Comparison of ENCODE assay signal across 8 mouse cellular contexts in the genomic region with DNA sequence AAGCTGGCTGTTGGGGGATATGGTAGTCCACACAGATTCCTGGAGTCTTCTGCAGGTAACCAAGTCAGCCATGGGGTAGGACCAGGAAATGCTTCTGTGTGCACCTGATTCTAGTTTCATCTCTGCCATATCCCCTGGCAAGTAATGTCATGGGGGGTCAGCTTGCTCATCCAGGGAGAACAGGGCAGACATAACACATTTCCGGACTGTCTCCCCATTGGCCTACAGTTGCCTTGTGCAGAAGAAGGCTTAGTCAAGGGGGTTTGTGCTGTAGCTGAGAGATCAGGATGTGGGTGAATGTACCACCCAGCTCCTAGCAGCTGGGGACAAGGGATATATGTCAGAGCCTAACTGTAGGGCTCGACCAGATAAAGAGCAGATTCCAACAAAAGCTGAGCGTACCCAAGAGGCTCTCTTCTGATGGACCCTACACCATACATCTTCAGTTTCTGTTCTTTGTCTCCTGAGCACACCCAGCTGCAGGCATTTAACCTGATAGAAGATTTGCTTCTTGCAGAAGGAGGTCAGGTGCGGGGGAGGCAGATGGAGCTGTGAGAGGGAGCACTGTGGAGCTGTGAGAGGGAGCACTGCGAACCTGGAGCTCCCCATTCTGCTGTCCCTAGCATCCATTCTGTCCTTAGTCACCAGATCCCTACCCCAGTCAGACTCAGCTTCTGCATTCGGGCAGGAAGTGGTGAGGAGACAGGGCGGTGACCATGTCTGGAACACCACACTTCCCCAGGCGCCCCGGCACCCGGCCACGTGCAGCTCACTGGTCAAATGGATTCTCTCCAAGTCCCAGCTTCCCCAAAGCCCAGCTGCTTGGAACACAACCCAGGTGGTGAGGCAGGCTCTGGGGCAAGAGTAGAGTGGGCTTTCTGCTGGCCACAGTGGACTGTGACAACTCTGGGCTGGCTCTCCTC.
DNase-seq lines count a peak whose midpoint lies in the region; ATAC-seq and TF ChIP-seq lines count a peak whose summit lies in the region.

No protein-coding gene starts in this region.

- no peak for TF ChIP-seq CTCF in thymus, adult 2 months (IDR thresholded peaks at IDR 0.05; ENCODE audit: borderline replicate concordance, control insufficient read depth, extremely low read depth, insufficient read depth, low read length, poor library complexity)

- no peak for DNase-seq in midbrain, embryonic 10.5 days (ENCODE audit: low spot score)
- DNase-seq in midbrain, embryonic 14.5 days = no peak
- DNase-seq in brain, adult 2 months (ENCODE audit: low read depth, low spot score) = peak; percentile 69
- peak; percentile 67 to 89 for DNase-seq in left cerebral cortex, postnatal 10 days (ENCODE audit: extremely low spot score in 1 of 2, low spot score in 2 of 2)
- DNase-seq in thymus, adult 2 months = peak; percentile 55

- no peak overlapping the region for H3K4me3 ChIP-seq in midbrain, embryonic 10.5 days
- no peak overlapping the region for H3K4me3 ChIP-seq in midbrain, embryonic 14.5 days (replicated peaks; ENCODE audit: low read depth, low read length)
- no peak overlapping the region for H3K4me3 ChIP-seq in heart, embryonic 14.5 days (ENCODE audit: control insufficient read depth in 1 of 2, insufficient read depth in 1 of 2, low read depth in 1 of 2, low read length in 2 of 2)
- no peak overlapping the region for H3K4me3 ChIP-seq in thymus, adult 2 months (ENCODE audit: control insufficient read depth, insufficient read depth, low read length)
- H3K4me3 ChIP-seq in midbrain, embryonic 16.5 days (ENCODE audit: low read depth, low read length) = no peak overlapping the region

- H3K4me1 ChIP-seq in midbrain, embryonic 10.5 days = peaks cover 39% of the 10 kb centered on the region
- peaks cover 6% of the 10 kb centered on the region; the same call in 1 of the 2 replicates for H3K4me1 ChIP-seq in midbrain, embryonic 14.5 days (ENCODE audit: control insufficient read depth, insufficient read depth, low read length)
- peaks cover 50 to 53% of the 10 kb centered on the region in 2 experiments for H3K4me1 ChIP-seq in heart, embryonic 14.5 days (ENCODE audit: control insufficient read depth in 2 of 2, insufficient read depth in 2 of 2, low read length in 2 of 2)
- H3K4me1 ChIP-seq in thymus, adult 2 months (replicated peaks; ENCODE audit: control insufficient read depth, insufficient read depth, low read length) = peaks cover 62% of the 10 kb centered on the region
- H3K4me1 ChIP-seq in midbrain, embryonic 16.5 days (ENCODE audit: control insufficient read depth, insufficient read depth, low read length) = peaks cover 7% of the 10 kb centered on the region; the same call in 1 of the 2 replicates

- TF ChIP-seq POLR2A in thymus, adult 2 months (IDR thresholded peaks at IDR 0.05; ENCODE audit: control insufficient read depth, extremely low read depth, insufficient read depth, low read length, poor library complexity) = no peak

- H3K4me2 ChIP-seq in midbrain, embryonic 14.5 days (ENCODE audit: low read length) = no peak overlapping the region
- no peak overlapping the region for H3K4me2 ChIP-seq in heart, embryonic 14.5 days (ENCODE audit: low read length)
- no peak overlapping the region for H3K4me2 ChIP-seq in midbrain, embryonic 16.5 days (ENCODE audit: low read length)

- no peaks in the 10 kb centered on the region for H3K36me3 ChIP-seq in midbrain, embryonic 10.5 days
- H3K36me3 ChIP-seq in midbrain, embryonic 14.5 days (ENCODE audit: control insufficient read depth, insufficient read depth, low read length) = no peaks in the 10 kb centered on the region
- H3K36me3 ChIP-seq in heart, embryonic 14.5 days (ENCODE audit: control insufficient read depth, insufficient read depth, low read length) = no peaks in the 10 kb centered on the region
- H3K36me3 ChIP-seq in thymus, adult 2 months (ENCODE audit: control insufficient read depth, insufficient read depth, low read length) = no peaks in the 10 kb centered on the region
- no peaks in the 10 kb centered on the region for H3K36me3 ChIP-seq in midbrain, embryonic 16.5 days (ENCODE audit: control insufficient read depth, insufficient read depth, low read length)

- no peak for ATAC-seq in midbrain, embryonic 14.5 days (ENCODE audit: low FRiP score, low TSS enrichment)
- ATAC-seq in heart, embryonic 14.5 days (ENCODE audit: insufficient number of reproducible peaks, insufficient read depth, low FRiP score, low read depth) = peak; percentile 40; the same call in 1 of the 2 replicates
- peak; percentile 78 for ATAC-seq in megakaryocyte, adult 5-6 weeks (ENCODE audit: poor library complexity, severe bottlenecking)
- no peak for ATAC-seq in midbrain, embryonic 16.5 days

- H3K9ac ChIP-seq in midbrain, embryonic 14.5 days (replicated peaks; ENCODE audit: low read length) = no peak overlapping the region
- H3K9ac ChIP-seq in heart, embryonic 14.5 days (ENCODE audit: low read length) = peak overlapping the region; percentile 8; the same call in 1 of the 2 replicates
- no peak overlapping the region for H3K9ac ChIP-seq in midbrain, embryonic 16.5 days (ENCODE audit: low read depth, low read length)

- WGBS in midbrain, embryonic 10.5 days = 88% methylated on average over 11 of the region's 11 CpGs
- 92% methylated on average over 11 of the region's 11 CpGs for WGBS in midbrain, embryonic 14.5 days
- 64% methylated on average over 11 of the region's 11 CpGs for WGBS in heart, embryonic 14.5 days
- WGBS in thymus, adult 2 months = 22% methylated on average over 11 of the region's 11 CpGs
- 90% methylated on average over 11 of the region's 11 CpGs for WGBS in midbrain, embryonic 16.5 days

- H3K9me3 ChIP-seq in midbrain, embryonic 10.5 days (replicated peaks) = no peaks in the 10 kb centered on the region
- H3K9me3 ChIP-seq in midbrain, embryonic 14.5 days (ENCODE audit: control insufficient read depth, low read length) = no peaks in the 10 kb centered on the region
- no peaks in the 10 kb centered on the region for H3K9me3 ChIP-seq in heart, embryonic 14.5 days (ENCODE audit: control insufficient read depth, low read length)
- H3K9me3 ChIP-seq in midbrain, embryonic 16.5 days (replicated peaks; ENCODE audit: control insufficient read depth, low read length, poor library complexity, severe bottlenecking) = no peaks in the 10 kb centered on the region

- H3K27ac ChIP-seq in midbrain, embryonic 10.5 days (replicated peaks) = peak overlapping the region; percentile 43; the same call in 1 of the 2 replicates
- no peak overlapping the region for H3K27ac ChIP-seq in midbrain, embryonic 14.5 days (replicated peaks; ENCODE audit: low read depth, low read length)
- H3K27ac ChIP-seq in heart, embryonic 14.5 days (replicated peaks in 1 of 2; ENCODE audit: control insufficient read depth in 1 of 2, insufficient read depth in 1 of 2, low read depth in 2 of 2, low read length in 2 of 2) = peak overlapping the region; percentile 60 to 69
- no peak overlapping the region for H3K27ac ChIP-seq in thymus, adult 2 months (ENCODE audit: control insufficient read depth, insufficient read depth, low read length)
- no peak overlapping the region for H3K27ac ChIP-seq in midbrain, embryonic 16.5 days (ENCODE audit: low read length)

- intact Hi-C loops in left cerebral cortex, postnatal 10 days (cut with DNase I) = no loop called here

- peaks cover 26% of the 10 kb centered on the region for H3K27me3 ChIP-seq in midbrain, embryonic 10.5 days (ENCODE audit: low read depth, poor library complexity, severe bottlenecking)
- no peaks in the 10 kb centered on the region for H3K27me3 ChIP-seq in midbrain, embryonic 14.5 days (ENCODE audit: control insufficient read depth, insufficient read depth, low read length)
- no peaks in the 10 kb centered on the region for H3K27me3 ChIP-seq in heart, embryonic 14.5 days (ENCODE audit: control insufficient read depth, insufficient read depth, low read length)
- H3K27me3 ChIP-seq in thymus, adult 2 months (ENCODE audit: control insufficient read depth, insufficient read depth, low read length) = no peaks in the 10 kb centered on the region
- H3K27me3 ChIP-seq in midbrain, embryonic 16.5 days (ENCODE audit: control insufficient read depth, insufficient read depth, low read depth, low read length) = 0 out of 2 replicates have a peak, but pooled peaks cover 2% of the 10 kb centered on the region

Comparison
In these comparisons a context has a peak if more than half of its experiments do, and no peak if none do; other contexts are left out.
1. H3K27ac ChIP-seq: peak in midbrain, embryonic 10.5 days (single experiment) and heart, embryonic 14.5 days (2 of 2); none in midbrain, embryonic 14.5 days (single experiment), thymus, adult 2 months (single experiment) and midbrain, embryonic 16.5 days (single experiment).
2. DNase-seq: peak in brain, adult 2 months (single experiment), left cerebral cortex, postnatal 10 days (2 of 2) and thymus, adult 2 months (single experiment); none in midbrain, embryonic 10.5 days (single experiment) and midbrain, embryonic 14.5 days (single experiment).
3. ATAC-seq: peak in heart, embryonic 14.5 days (single experiment) and megakaryocyte, adult 5-6 weeks (single experiment); none in midbrain, embryonic 14.5 days (single experiment) and midbrain, embryonic 16.5 days (single experiment).